Mouse (Mus musculus): ENCODE data around the gene Ccdc130.
A peak's percentile ranks its signal among the peaks of the same experiment; 100 is the strongest.

Ccdc130 gene

GRCm38 (mm10) chr8:84269950-84270773 lies at the start of gene Ccdc130:
Gene Ccdc130 (minus strand): TSS chr8:84270380.
- peak; percentile 99 for DNase-seq

- no peak for DNase-seq
These were observed 38.2 kb upstream of the Ccdc130 start for GRCm38 (mm10) chr8:84308376-84308775.

DNA sequence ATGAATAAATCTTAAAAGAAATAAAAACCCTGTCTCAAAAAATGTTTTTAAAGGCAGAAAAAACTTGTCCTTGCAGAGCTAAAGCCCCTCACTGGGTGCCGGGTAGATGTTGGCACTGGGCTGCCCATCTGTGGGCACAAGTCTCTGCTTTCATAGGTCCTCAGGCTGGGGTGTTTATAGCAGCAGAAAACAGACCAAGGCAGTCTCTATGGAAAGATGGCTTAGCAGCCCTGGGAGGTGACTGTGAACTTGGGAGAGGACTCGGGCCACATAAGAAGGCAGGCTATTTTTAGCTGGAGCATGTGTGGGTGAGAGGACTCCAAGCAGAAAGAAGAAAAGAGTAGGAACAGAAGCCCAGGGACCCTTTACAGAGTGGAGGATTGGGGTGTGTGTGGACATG lies 33.8 kb upstream of the Ccdc130 start:
- no peak for DNase-seq

DNA sequence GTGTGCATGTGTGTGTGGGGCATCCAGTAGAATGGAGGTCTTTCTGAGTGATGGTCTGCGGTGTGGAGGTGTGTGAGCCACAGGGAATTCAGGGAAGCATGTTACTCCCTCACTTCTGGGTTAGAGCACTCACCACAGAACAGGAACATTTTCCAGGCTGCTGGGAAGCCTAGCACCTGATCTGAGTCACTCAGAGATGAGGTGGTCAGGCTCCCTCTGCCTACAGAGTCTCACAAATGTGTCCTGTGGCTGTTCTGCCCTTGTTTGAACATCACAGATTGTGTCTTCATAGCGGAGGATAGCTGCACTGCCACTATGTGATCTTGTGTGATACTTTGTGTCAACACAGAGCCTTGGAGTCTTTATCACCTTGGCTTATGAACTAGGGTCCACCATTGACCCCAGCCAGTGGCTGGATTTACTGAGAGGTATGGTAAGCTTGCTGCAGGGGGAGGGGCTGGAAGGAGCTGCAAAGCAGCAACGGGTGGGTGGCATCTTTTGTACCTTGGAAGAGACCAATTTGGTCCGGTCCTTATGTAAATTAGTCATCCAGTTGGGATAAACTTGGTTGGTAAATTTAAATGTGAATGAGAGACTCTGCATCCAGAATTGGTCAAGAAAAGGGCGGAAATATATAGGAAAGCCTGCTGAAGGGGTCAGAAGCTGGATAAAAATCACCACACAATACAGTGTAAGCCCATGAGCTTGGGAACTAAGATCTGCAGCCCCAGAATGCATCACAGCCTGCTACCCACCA lies 27.0 kb upstream of the Ccdc130 start:
- no peak for DNase-seq

GRCm38 (mm10) chr8:84291688-84292087 lies 21.5 kb upstream of the Ccdc130 start:
- peak; percentile 44 for DNase-seq

- no peak for DNase-seq
These were observed 20.9 kb upstream of the Ccdc130 start for GRCm38 (mm10) chr8:84291086-84291485.

DNA sequence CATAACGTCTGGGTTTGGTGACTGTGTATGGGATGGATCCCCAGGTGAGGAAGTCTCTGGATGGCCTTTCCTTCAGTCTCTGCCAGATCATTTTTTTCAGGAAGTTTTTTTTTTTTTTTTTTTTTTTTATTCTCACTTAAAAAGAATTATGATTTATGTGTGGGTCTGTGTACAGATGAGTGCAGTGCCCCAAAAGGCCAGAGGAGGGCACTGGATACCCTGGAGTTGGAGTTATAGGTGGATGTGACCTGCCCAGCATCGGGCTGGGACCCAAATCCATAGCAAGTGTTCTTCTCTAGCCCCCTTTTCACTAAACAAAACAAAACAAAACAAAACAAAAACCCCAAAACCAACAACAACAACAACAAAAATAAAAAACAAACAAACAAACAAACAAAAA lies 18.7 kb upstream of the Ccdc130 start:
- peak; percentile 16 for DNase-seq

- peak; percentile 70 for DNase-seq
These were observed 15.5 kb upstream of the Ccdc130 start for GRCm38 (mm10) chr8:84285665-84286064.

DNA sequence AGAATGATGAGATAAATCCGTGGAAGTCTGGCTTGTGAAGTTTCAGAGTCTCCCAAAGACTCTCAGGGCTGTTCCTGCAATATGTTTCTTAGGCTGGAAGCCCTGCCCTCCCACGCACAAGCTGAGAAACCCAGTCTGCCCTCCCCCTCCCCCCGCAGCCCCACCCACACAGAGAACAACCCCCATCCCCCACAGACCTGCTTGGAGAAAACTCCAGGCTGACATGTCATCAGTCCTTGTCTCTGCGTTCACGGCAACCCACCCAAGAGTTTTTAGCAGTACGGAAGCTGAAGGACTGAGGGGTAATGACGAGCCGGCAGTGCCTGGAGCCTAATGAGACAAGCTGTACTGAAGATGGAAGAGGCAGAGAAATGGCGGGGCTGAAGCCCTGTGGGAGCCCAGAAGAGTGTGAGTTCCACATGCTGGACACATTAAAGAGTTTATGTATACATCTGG lies 14.5 kb upstream of the Ccdc130 start:
- DNase-seq, result no peak

GRCm38 (mm10) chr8:84280777-84281176 lies 10.6 kb upstream of the Ccdc130 start:
- DNase-seq, result no peak

- DNase-seq, result no peak
These were observed 6.3 kb upstream of the Ccdc130 start for GRCm38 (mm10) chr8:84276447-84276846.

GRCm38 (mm10) chr8:84273968-84274367 lies 3.8 kb upstream of the Ccdc130 start:
- no peak for DNase-seq

DNA sequence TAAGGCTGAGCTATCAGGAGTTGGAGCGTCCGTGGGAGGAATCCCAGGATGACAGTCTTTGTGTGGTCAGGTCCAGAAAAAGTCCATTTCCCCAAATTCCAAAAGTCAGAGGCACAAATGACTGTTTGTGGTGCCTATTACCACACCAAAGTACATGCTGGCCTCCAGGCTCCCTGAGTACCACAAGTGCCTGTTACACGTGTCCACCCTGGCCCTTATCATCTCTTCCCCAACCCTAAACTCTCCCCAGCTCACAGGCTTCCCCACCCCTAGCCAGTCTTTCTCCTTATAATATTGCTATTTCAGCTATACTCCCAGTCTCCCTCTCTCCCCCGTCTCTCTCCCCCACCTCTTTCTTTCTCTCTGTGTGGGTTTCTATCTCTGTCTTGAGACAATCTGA lies 2.1 kb upstream of the Ccdc130 start:
- no peak for DNase-seq

DNA sequence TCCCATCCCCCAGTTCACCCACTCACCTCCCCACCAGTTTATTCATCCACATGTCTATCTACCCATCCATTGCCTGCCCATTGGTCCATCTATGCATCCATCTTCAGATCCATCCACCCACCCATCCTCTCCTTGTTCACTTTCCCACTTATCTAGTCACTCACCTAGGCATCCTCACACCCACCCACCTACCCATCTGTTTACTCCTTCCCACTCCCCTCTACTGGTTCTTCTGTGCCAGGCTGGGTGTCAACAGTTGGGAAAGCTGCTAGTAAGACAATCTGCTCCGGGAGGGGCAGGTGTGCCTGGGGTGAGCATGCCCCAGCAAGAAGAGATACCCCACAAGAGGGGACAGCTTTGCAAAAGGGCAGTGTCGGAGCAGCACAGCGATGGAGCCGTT lies 9.1 kb downstream of the Ccdc130 start:
- DNase-seq, result no peak

GRCm38 (mm10) chr8:84256822-84257610 lies 13.2 kb downstream of the Ccdc130 start, which contains the start of gene Mri1:
Gene Mri1 (minus strand): TSS chr8:84257326.
- DNase-seq, result peak; percentile 74

- DNase-seq, result no peak
These were observed 13.7 kb downstream of the Ccdc130 start for GRCm38 (mm10) chr8:84256458-84256821.

DNA sequence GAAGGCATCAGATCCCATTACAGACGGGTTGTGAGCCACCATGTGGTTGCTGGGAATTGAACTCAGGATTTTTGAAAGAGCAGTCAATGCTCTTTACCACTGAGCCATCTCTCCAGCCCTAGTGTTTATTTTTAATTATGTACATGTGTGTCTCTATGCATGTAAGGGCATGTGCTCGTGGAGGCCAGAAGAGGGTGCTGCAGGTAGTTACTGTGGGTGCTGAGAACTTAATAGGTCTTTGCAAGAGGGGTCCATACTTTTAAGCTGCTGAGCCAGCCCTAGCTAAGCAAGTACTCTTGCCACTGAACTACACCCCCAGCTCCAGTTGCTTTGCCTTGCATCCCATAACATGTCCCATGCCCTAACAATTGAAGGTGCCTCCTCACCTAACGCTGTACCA lies 14.3 kb downstream of the Ccdc130 start:
- DNase-seq, result no peak

DNA sequence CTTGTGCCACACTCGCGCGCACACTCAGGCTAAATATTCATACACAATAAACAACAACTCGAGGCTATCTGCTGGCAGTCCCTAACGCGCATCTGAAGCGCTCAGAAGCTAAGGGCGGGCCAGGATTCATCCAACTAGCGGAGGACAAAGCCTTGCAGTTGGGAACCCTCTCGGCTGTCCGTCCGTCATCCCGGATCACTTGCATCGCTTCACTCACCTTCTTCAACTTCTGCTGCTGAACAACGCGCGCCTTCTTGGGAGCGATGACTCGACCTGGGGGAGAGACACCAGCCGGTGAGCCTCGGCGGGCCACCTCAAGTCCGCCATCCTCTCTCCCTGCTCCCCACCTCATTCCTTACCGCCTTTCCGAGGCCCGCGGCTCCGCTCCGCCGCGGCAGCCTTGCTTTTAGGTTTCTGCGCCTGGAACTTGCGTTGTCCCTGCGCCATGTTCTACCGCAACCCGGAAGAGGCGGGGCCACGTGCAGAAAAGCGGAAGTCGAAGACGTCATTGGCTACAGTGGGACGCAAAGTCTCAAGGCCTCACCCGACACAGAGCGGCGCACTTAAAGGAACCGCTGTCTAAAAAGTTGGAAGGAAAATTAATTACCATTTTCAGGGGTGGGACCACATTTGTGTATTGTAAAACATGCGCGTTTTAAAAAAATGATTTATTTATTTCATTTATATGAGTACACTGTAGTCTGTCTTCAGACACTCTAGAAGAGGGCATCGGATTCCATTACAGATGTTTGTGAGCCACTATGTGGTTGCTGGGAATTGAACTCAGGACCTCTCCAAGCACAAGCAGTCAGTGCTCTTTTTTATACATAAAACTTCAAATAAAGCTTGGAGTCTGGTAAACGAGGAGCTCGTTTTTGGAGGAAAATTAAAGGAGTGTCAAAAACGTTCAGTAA lies 20.7 kb downstream of the Ccdc130 start, which contains the start of gene D8Ertd738e:
Gene D8Ertd738e (minus strand): TSS at position 463 of the 914 bp plus-strand sequence.
- DNase-seq, result peak; percentile 86

DNA sequence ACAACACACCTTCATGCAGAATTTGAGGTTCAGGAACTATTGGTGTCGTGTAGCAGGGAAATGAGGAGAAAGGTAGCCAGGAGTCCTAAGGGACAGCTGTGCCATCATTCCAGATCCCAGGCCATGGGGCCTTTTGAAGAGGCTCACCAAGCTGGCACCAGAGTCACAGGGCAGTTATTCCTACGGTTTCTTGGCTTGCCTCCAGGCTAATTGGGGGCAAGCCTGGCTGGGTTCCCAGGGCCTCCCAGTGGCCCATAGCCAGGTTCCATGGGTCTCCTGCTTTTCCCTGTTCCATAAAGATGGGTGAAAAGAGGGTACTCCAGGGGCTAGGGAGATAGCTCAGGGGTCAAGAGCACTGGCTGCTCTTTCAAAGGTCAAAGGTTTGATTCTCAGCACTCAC lies 28.4 kb downstream of the Ccdc130 start:
- DNase-seq, result no peak

GRCm38 (mm10) chr8:84241167-84241566 lies 29.0 kb downstream of the Ccdc130 start:
- DNase-seq, result no peak

GRCm38 (mm10) chr8:84237542-84238229 lies 32.5 kb downstream of the Ccdc130 start:
- no peak for DNase-seq

Data from thymus, postnatal 25 days (tissue).